Mouse (Mus musculus): ENCODE data around the gene Olfr764-ps1. TPM values are rescaled to one million over a fixed set of nuclear protein-coding genes. Genes with fewer than 3 reads are reported as not detected.
"Not testable (repeated sequence)": the region's sequence is repeated elsewhere in the genome, so short reads cannot be mapped to it uniquely, and the experiment has no call there.

The Olfr764-ps1 gene
- polyA plus RNA-seq, 1 experiment from 2014 or later, result not detected

DNA sequence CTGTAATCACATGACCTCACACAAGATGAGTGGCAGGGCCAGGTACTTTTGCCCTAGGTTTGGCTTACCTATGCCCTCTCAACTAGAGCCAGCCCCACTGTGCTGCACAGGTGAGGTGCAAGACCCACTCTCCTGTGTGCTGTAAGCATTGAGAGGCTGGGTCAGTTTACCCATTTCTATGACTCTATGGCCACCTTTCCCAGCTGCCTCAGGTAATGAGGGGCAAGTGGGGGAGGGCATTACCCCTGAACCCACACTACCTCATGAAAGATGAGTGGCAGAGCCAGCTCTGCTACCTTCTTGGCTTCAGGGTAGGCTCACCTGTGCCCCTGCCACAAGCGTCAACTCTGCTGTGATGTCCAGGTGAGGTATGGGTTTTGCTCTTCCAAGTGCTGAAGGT lies 43.9 kb downstream of the Olfr764-ps1 start:
- Histone ChIP-seq H3K4me3 (no peak overlapping the region), H3K36me3 (no peaks in the 10 kb centered on the region), H3K9me3 (replicated peaks) (no peaks in the 10 kb centered on the region), H3K4me1 (no peaks in the 10 kb centered on the region), H3K27me3 (ENCODE audit: low read depth, poor library complexity, severe bottlenecking) (no peaks in the 10 kb centered on the region), H3K27ac (replicated peaks) (no peak overlapping the region)
- WGBS, result 86% methylated on average over 1 of the region's 1 CpGs
- DNase-seq (ENCODE audit: low spot score), result no peak

DNA sequence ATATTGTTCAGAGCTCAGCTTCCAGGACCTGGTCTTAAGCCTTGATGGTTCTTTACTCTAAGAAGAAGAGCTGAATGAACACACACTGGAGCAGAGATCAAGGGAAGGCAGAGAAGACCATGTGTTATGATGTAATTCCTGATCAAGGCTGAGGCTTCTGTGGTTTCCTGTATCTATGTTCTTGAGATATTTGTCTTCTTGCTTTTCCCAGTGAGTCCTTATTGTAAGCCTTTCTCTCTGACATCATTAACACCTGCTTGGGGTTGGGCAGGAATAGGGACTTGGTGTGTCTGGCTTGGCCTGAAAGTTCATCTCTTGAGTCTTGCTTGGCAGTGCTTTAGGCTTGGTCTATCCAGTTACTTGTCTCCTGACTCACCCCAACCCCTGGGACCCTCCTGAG lies 48.7 kb downstream of the Olfr764-ps1 start:
- H3K9me3 ChIP-seq (replicated peaks), result no peaks in the 10 kb centered on the region

DNA sequence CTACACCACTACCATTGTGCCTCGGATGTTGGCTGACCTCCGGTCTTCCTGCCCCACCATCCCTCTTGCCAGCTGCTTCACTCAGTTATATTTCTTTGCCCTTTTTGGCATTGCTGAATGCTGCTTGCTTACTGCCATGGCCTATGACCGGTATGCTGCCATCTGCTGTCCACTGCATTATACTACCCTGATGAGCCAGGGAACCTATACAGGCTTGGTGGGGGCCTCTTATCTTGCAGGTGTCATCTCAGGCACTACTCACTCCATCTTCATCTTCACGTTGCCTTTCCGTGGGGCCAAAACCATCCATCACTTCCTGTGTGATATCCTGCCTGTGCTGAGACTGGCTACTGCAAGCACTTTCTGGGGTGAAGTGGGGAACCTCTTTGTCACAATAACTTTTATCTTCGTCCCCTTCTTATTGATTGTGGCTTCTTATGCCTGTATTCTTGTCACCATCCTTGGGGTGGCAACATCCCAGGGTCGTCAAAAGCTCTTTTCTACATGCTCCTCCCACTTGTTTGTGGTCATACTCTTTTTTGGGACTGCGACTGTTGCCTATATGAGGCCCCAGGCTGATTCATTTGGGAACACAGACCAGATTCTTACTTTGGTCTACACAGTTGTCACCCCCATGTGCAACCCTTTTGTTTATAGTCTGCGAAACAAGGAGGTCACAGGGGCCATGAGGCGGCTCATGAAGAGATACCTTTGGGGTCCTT lies 49.4 kb downstream of the Olfr764-ps1 start:
- H3K36me3 ChIP-seq; H3K9me3 ChIP-seq (replicated peaks); H3K4me1 ChIP-seq; H3K27me3 ChIP-seq (ENCODE audit: low read depth, poor library complexity, severe bottlenecking); H3K4me3 ChIP-seq; H3K27ac ChIP-seq (replicated peaks); DNase-seq (ENCODE audit: low spot score): not testable (repeated sequence)
- 75% methylated on average over 7 of the region's 10 CpGs for WGBS

More for the DNA sequence above, 48.7 kb downstream of the Olfr764-ps1 start:
- Histone ChIP-seq H3K27ac (replicated peaks) (no peak overlapping the region), H3K4me3 (no peak overlapping the region), H3K4me1 (no peaks in the 10 kb centered on the region), H3K27me3 (ENCODE audit: low read depth, poor library complexity, severe bottlenecking) (no peaks in the 10 kb centered on the region), H3K36me3 (no peaks in the 10 kb centered on the region)
- DNase-seq (ENCODE audit: low spot score), result no peak

DNA sequence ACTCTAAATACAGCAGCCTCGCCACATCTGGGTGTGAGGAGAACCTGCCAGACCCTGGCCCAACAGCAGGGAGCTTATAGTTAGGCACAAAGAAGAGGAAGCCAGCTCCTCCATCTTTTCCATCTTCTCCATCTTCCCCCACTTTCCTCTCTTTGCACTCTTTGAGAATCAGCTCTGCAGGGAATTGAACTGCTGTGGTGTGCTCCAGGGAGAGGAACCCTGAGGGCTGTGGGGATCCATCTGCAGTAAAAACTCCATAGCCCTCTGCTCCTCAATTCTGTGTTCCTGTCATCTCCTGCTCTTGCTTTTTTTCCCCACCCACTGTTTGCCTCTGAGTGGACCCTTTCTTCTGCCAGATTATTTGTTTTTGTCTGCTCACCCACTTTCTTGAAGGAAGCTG lies 50.6 kb downstream of the Olfr764-ps1 start, which contains the start of gene Olfr9:
Olfr9 (plus strand) TSS at position 301 of the 400 bp plus-strand sequence.
- not testable (repeated sequence) for H3K4me3 ChIP-seq; H3K27ac ChIP-seq (replicated peaks); DNase-seq (ENCODE audit: low spot score); H3K36me3 ChIP-seq; H3K27me3 ChIP-seq (ENCODE audit: low read depth, poor library complexity, severe bottlenecking); H3K9me3 ChIP-seq (replicated peaks); H3K4me1 ChIP-seq
- 71% methylated on average over 1 of the region's 1 CpGs for WGBS

Other genes with a start within 250 kb of the Olfr764-ps1 start
- 0.44 and 0.66 TPM in 2 replicates for gene Mmp19, start 249.0 kb downstream of the Olfr764-ps1 start, polyA plus RNA-seq (2016; fragmentation: Nextera tagmentation; extraction: Ambion mirVana)
- 50.7 and 57.8 TPM in 2 replicates for gene Dnajc14, start 235.8 kb downstream of the Olfr764-ps1 start, polyA plus RNA-seq (2016; fragmentation: Nextera tagmentation; extraction: Ambion mirVana)
- 22.1 and 24.3 TPM in 2 replicates for gene Tmem198b, start 235.5 kb downstream of the Olfr764-ps1 start, polyA plus RNA-seq (2016; fragmentation: Nextera tagmentation; extraction: Ambion mirVana)
- 260 and 264 TPM in 2 replicates for gene Sarnp, start 222.6 kb downstream of the Olfr764-ps1 start, polyA plus RNA-seq (2016; fragmentation: Nextera tagmentation; extraction: Ambion mirVana)
- gene Ormdl2, start 218.3 kb downstream of the Olfr764-ps1 start, polyA plus RNA-seq (2016; fragmentation: Nextera tagmentation; extraction: Ambion mirVana), result 82.0 and 100 TPM in 2 replicates
- gene Gdf11, start 148.2 kb downstream of the Olfr764-ps1 start, polyA plus RNA-seq (2016; fragmentation: Nextera tagmentation; extraction: Ambion mirVana), result 9.5 and 10.5 TPM in 2 replicates
- gene Cd63, start 138.9 kb downstream of the Olfr764-ps1 start, polyA plus RNA-seq (2016; fragmentation: Nextera tagmentation; extraction: Ambion mirVana), result 195 and 196 TPM in 2 replicates
- gene Rdh5, start 117.0 kb downstream of the Olfr764-ps1 start, polyA plus RNA-seq (2016; fragmentation: Nextera tagmentation; extraction: Ambion mirVana), result 13.3 and 14.9 TPM in 2 replicates
- gene Bloc1s1, start 115.9 kb downstream of the Olfr764-ps1 start, polyA plus RNA-seq (2016; fragmentation: Nextera tagmentation; extraction: Ambion mirVana), result 216 and 236 TPM in 2 replicates
- gene Itga7, start 106.1 kb downstream of the Olfr764-ps1 start, polyA plus RNA-seq (2016; fragmentation: Nextera tagmentation; extraction: Ambion mirVana), result 1.7 and 1.9 TPM in 2 replicates
- gene Mettl7b, start 78.9 kb downstream of the Olfr764-ps1 start, polyA plus RNA-seq (2016; fragmentation: Nextera tagmentation; extraction: Ambion mirVana), result not detected in 2 replicates
- not detected in 2 replicates for gene Olfr9, start 50.5 kb downstream of the Olfr764-ps1 start, polyA plus RNA-seq (2016; fragmentation: Nextera tagmentation; extraction: Ambion mirVana)
- not detected in 2 replicates for gene Olfr763, start 29.1 kb downstream of the Olfr764-ps1 start, polyA plus RNA-seq (2016; fragmentation: Nextera tagmentation; extraction: Ambion mirVana)
- not detected in 2 replicates for gene Olfr765, start 10.1 kb upstream of the Olfr764-ps1 start, polyA plus RNA-seq (2016; fragmentation: Nextera tagmentation; extraction: Ambion mirVana)
- not detected in 2 replicates for gene Olfr766-ps1, start 29.1 kb upstream of the Olfr764-ps1 start, polyA plus RNA-seq (2016; fragmentation: Nextera tagmentation; extraction: Ambion mirVana)
- gene Olfr767, start 43.0 kb upstream of the Olfr764-ps1 start, polyA plus RNA-seq (2016; fragmentation: Nextera tagmentation; extraction: Ambion mirVana), result not detected in 2 replicates
- not detected in 2 replicates for gene Olfr768, start 59.5 kb upstream of the Olfr764-ps1 start, polyA plus RNA-seq (2016; fragmentation: Nextera tagmentation; extraction: Ambion mirVana)
- gene Olfr769, start 78.0 kb upstream of the Olfr764-ps1 start, polyA plus RNA-seq (2016; fragmentation: Nextera tagmentation; extraction: Ambion mirVana), result not detected in 2 replicates
- gene Olfr770, start 99.1 kb upstream of the Olfr764-ps1 start, polyA plus RNA-seq (2016; fragmentation: Nextera tagmentation; extraction: Ambion mirVana), result not detected in 2 replicates
- not detected in 2 replicates for gene Olfr771, start 124.9 kb upstream of the Olfr764-ps1 start, polyA plus RNA-seq (2016; fragmentation: Nextera tagmentation; extraction: Ambion mirVana)
- not detected in 2 replicates for gene Olfr772, start 138.0 kb upstream of the Olfr764-ps1 start, polyA plus RNA-seq (2016; fragmentation: Nextera tagmentation; extraction: Ambion mirVana)
- not detected in 2 replicates for gene Olfr773, start 147.5 kb upstream of the Olfr764-ps1 start, polyA plus RNA-seq (2016; fragmentation: Nextera tagmentation; extraction: Ambion mirVana)
- not detected in 2 replicates for gene Olfr774, start 196.3 kb upstream of the Olfr764-ps1 start, polyA plus RNA-seq (2016; fragmentation: Nextera tagmentation; extraction: Ambion mirVana)
- gene Olfr775, start 208.5 kb upstream of the Olfr764-ps1 start, polyA plus RNA-seq (2016; fragmentation: Nextera tagmentation; extraction: Ambion mirVana), result not detected in 2 replicates
- gene Olfr776, start 219.2 kb upstream of the Olfr764-ps1 start, polyA plus RNA-seq (2016; fragmentation: Nextera tagmentation; extraction: Ambion mirVana), result not detected in 2 replicates
- gene Olfr777, start 231.6 kb upstream of the Olfr764-ps1 start, polyA plus RNA-seq (2016; fragmentation: Nextera tagmentation; extraction: Ambion mirVana), result not detected in 2 replicates